Mouse (Mus musculus): ENCODE measurements around the gene Slc12a9. TPM values are rescaled to one million over a fixed set of nuclear protein-coding genes. Genes with fewer than 3 reads are reported as not detected.

The Slc12a9 gene
- total and polyA plus RNA-seq, 3 experiments, result 8.8 to 12.1 TPM; not detected in 1

- H3K9ac ChIP-seq (ENCODE audit: control insufficient read depth, low read depth, low read length, poor library complexity, severe bottlenecking), result no peak overlapping the region
- no peak overlapping the region for H3K27ac ChIP-seq (ENCODE audit: control insufficient read depth, low read depth, low read length)
- no peaks in the 10 kb centered on the region; the same call in 1 of the 2 replicates for H3K79me2 ChIP-seq (ENCODE audit: control insufficient read depth, insufficient read depth, low read length, poor library complexity)
- H3K4me1 ChIP-seq (ENCODE audit: control insufficient read depth in 1 of 2, insufficient read depth in 2 of 2, low read length in 2 of 2), result peaks cover under 1 to 28% of the 10 kb centered on the region in 2 experiments
- H3K4me3 ChIP-seq (ENCODE audit: control insufficient read depth in 1 of 2, insufficient read depth in 1 of 2, low read depth in 2 of 2, low read length in 2 of 2), result no peak overlapping the region
- TF ChIP-seq ELF1 (IDR thresholded peaks at IDR 0.05; ENCODE audit: low read depth, low read length), result no peak
- TF ChIP-seq CHD1 (IDR thresholded peaks at IDR 0.05; ENCODE audit: low read depth, low read length), result no peak
- no peak for TF ChIP-seq ZKSCAN1 (IDR thresholded peaks at IDR 0.05; ENCODE audit: low read depth, low read length)
- TF ChIP-seq E2F4 (IDR thresholded peaks at IDR 0.05; ENCODE audit: borderline replicate concordance, low read depth, low read length), result no peak
- no peak for TF ChIP-seq SMC3 (IDR thresholded peaks at IDR 0.05; ENCODE audit: low read depth, low read length)
- TF ChIP-seq HCFC1 (IDR thresholded peaks at IDR 0.05; ENCODE audit: low read depth, low read length), result no peak
- no peak for TF ChIP-seq MYC (IDR thresholded peaks at IDR 0.05; ENCODE audit: low read depth, low read length)
- no peak for TF ChIP-seq JUND (IDR thresholded peaks at IDR 0.05; ENCODE audit: low read depth, low read length)
- TF ChIP-seq GATA1 (IDR thresholded peaks at IDR 0.05; ENCODE audit: low read depth, low read length), result no peak
- TF ChIP-seq TCF12 (IDR thresholded peaks at IDR 0.05; ENCODE audit: low read depth, low read length), result no peak
- TF ChIP-seq MAX (IDR thresholded peaks at IDR 0.05; ENCODE audit: low read length), result no peak
- TF ChIP-seq MAZ (IDR thresholded peaks at IDR 0.05; ENCODE audit: low read depth, low read length), result no peak
- peaks cover 0 to 11% of the 10 kb centered on the region in 2 experiments; a peak in 2 of 4 replicates for H3K36me3 ChIP-seq (ENCODE audit: control insufficient read depth in 1 of 2, insufficient read depth in 2 of 2, low read length in 2 of 2)
- no peaks in the 10 kb centered on the region for H3K9me3 ChIP-seq (replicated peaks; ENCODE audit: insufficient read depth, low read length)
- no peak for DNase-seq (ENCODE audit: low read depth, low spot score)
- no peaks in the 10 kb centered on the region for H3K27me3 ChIP-seq (ENCODE audit: control insufficient read depth in 1 of 2, insufficient read depth in 2 of 2, low read length in 2 of 2)
Measured at GRCm38 (mm10) chr5:137339290-137339979, 6.0 kb upstream of the Slc12a9 start.

GRCm38 (mm10) chr5:137338663-137339289 lies 5.4 kb upstream of the Slc12a9 start:
- Histone ChIP-seq H3K9me3 (replicated peaks; ENCODE audit: insufficient read depth, low read length) (no peaks in the 10 kb centered on the region), H3K27ac (ENCODE audit: control insufficient read depth, low read depth, low read length) (peak overlapping the region; percentile 43), H3K27me3 (ENCODE audit: control insufficient read depth in 1 of 2, insufficient read depth in 2 of 2, low read length in 2 of 2) (no peaks in the 10 kb centered on the region), H3K9ac (ENCODE audit: control insufficient read depth, low read depth, low read length, poor library complexity, severe bottlenecking) (peak overlapping the region; percentile 82), H3K4me1 (ENCODE audit: control insufficient read depth in 1 of 2, insufficient read depth in 2 of 2, low read length in 2 of 2) (peaks cover 2 to 30% of the 10 kb centered on the region in 2 experiments), H3K4me3 (ENCODE audit: control insufficient read depth in 1 of 2, insufficient read depth in 1 of 2, low read depth in 2 of 2, low read length in 2 of 2) (peak overlapping the region; percentile 32 to 89), H3K36me3 (ENCODE audit: control insufficient read depth in 1 of 2, insufficient read depth in 2 of 2, low read length in 2 of 2) (peaks cover 0 to 15% of the 10 kb centered on the region in 2 experiments; a peak in 2 of 4 replicates), H3K79me2 (ENCODE audit: control insufficient read depth, insufficient read depth, low read length, poor library complexity) (no peaks in the 10 kb centered on the region; the same call in 1 of the 2 replicates)
- TF ChIP-seq ZNF384 (IDR thresholded peaks at IDR 0.05; ENCODE audit: low read depth, low read length) (peak; percentile 71), ETS1 (IDR thresholded peaks at IDR 0.05; ENCODE audit: low read depth, low read length) (no peak), USF2 (IDR thresholded peaks at IDR 0.05; ENCODE audit: borderline replicate concordance in 1 of 2, insufficient read depth in 1 of 2, low read depth in 1 of 2, low read length in 2 of 2) (no peak), CHD1 (IDR thresholded peaks at IDR 0.05; ENCODE audit: low read depth, low read length) (0 out of 2 replicates have a peak, but pooled peaks have one; percentile 33), RCOR1 (IDR thresholded peaks at IDR 0.05; ENCODE audit: low read depth, low read length) (no peak), UBTF (IDR thresholded peaks at IDR 0.05; ENCODE audit: borderline replicate concordance, insufficient read depth, low read depth, low read length) (no peak), MYC (IDR thresholded peaks at IDR 0.05; ENCODE audit: low read depth, low read length) (peak; percentile 45; the same call in 1 of the 2 replicates), CTCF (IDR thresholded peaks at IDR 0.05 in 2 of 3, conservative IDR thresholded peaks at IDR 0.05 in 1 of 3; ENCODE audit: control insufficient read depth in 1 of 3, insufficient read depth in 1 of 3, low read depth in 2 of 3, low read length in 3 of 3, poor library complexity in 1 of 3, severe bottlenecking in 1 of 3) (no peak), SIN3A (IDR thresholded peaks at IDR 0.05; ENCODE audit: low read length) (peak; percentile 34), MAX (IDR thresholded peaks at IDR 0.05; ENCODE audit: low read length) (peak; percentile 7; the same call in 1 of the 2 replicates), NELFE (IDR thresholded peaks at IDR 0.05; ENCODE audit: low read depth, low read length) (peak; percentile 30), TBP (IDR thresholded peaks at IDR 0.05; ENCODE audit: low read depth, low read length) (no peak)
- no peak for DNase-seq (ENCODE audit: low read depth, low spot score)
